Mouse (Mus musculus) right cerebral cortex, adult 2 months (tissue): ENCODE data around the gene Meox2.
A peak's percentile ranks its signal among the peaks of the same experiment; 100 is the strongest.
"Not testable (repeated sequence)": the region's sequence is repeated elsewhere in the genome, so short reads cannot be mapped to it uniquely, and the experiment has no call there.

Experiments used
- DNase-seq, 2 experiments: peaks; one replicate each; pipeline ENCODE4 v3.0.0; 2021 to 2022; ENCODE audit warnings: low spot score in 2 of 2

Gene Meox2

GRCm38 (mm10) chr12:37108390-37108738, at the start of gene Meox2:
TSS of gene Meox2 (plus strand) at chr12:37108540.
- peak in 1 of 2 experiments; percentile 8 for DNase-seq

GRCm38 (mm10) chr12:37072636-37073035, 35.7 kb upstream of the Meox2 start:
- no peak for DNase-seq

- DNase-seq = peak; percentile 3 to 5
These were observed 31.0 kb upstream of the Meox2 start for GRCm38 (mm10) chr12:37077308-37077707.

GRCm38 (mm10) chr12:37080005-37080404, 28.3 kb upstream of the Meox2 start:
- DNase-seq = not testable (repeated sequence)

- no peak for DNase-seq
These were observed 1.8 kb upstream of the Meox2 start for GRCm38 (mm10) chr12:37106541-37106940.

- no peak for DNase-seq
These were observed 1.2 kb upstream of the Meox2 start for GRCm38 (mm10) chr12:37107150-37107549.

- no peak for DNase-seq
These were observed 489 bp upstream of the Meox2 start for GRCm38 (mm10) chr12:37107713-37108389.

- peak in 1 of 2 experiments; percentile 5 for DNase-seq
These were observed 606 bp downstream of the Meox2 start for GRCm38 (mm10) chr12:37108819-37109473.

- DNase-seq = no peak
These were observed 1.2 kb downstream of the Meox2 start for GRCm38 (mm10) chr12:37109474-37110012.

- no peak for DNase-seq
These were observed 2.6 kb downstream of the Meox2 start for GRCm38 (mm10) chr12:37110977-37111376.

- no peak for DNase-seq
These were observed 10.9 kb downstream of the Meox2 start for GRCm38 (mm10) chr12:37119246-37119645.

- DNase-seq = no peak
These were observed 15.4 kb downstream of the Meox2 start for GRCm38 (mm10) chr12:37123763-37124162.

GRCm38 (mm10) chr12:37142080-37142703, 33.9 kb downstream of the Meox2 start:
- DNase-seq = no peak

GRCm38 (mm10) chr12:37143879-37144278, 35.5 kb downstream of the Meox2 start:
- DNase-seq = no peak

GRCm38 (mm10) chr12:37167742-37168141, 59.4 kb downstream of the Meox2 start:
- no peak for DNase-seq

GRCm38 (mm10) chr12:37173324-37173723, 65.0 kb downstream of the Meox2 start:
- DNase-seq = no peak

- no peak for DNase-seq
These were observed 75.3 kb downstream of the Meox2 start for GRCm38 (mm10) chr12:37183689-37184088.

GRCm38 (mm10) chr12:37188940-37189488, 80.7 kb downstream of the Meox2 start:
- DNase-seq = no peak
